Mouse (Mus musculus): Measurements from ENCODE around the gene Ergic1. TPM values are rescaled to one million over a fixed set of nuclear protein-coding genes. Genes with fewer than 3 reads are reported as not detected.

Ergic1 gene
- polyA plus RNA-seq, 1 experiment from 2014 or later, result 118 TPM

GRCm38 (mm10) chr17:26527291-26527690, 34.0 kb upstream of the Ergic1 start:
- Histone ChIP-seq H3K4me1 (peaks cover 27% of the 10 kb centered on the region), H3K9me3 (replicated peaks) (no peaks in the 10 kb centered on the region), H3K27me3 (no peaks in the 10 kb centered on the region), H3K4me2 (replicated peaks) (no peak overlapping the region), H3K27ac (replicated peaks) (no peak overlapping the region), H3K36me3 (no peaks in the 10 kb centered on the region), H3K4me3 (replicated peaks) (no peak overlapping the region), H3K9ac (no peak overlapping the region)
- 94% methylated on average over 9 of the region's 9 CpGs for WGBS
- ATAC-seq (ENCODE audit: insufficient number of reproducible peaks, low FRiP score, low TSS enrichment, low read depth), result no peak

GRCm38 (mm10) chr17:26528751-26529150, 32.5 kb upstream of the Ergic1 start:
- Histone ChIP-seq H3K27ac (replicated peaks) (no peak overlapping the region), H3K9me3 (replicated peaks) (no peaks in the 10 kb centered on the region), H3K27me3 (no peaks in the 10 kb centered on the region), H3K4me1 (peaks cover 28% of the 10 kb centered on the region), H3K4me2 (replicated peaks) (no peak overlapping the region), H3K9ac (no peak overlapping the region), H3K4me3 (replicated peaks) (no peak overlapping the region), H3K36me3 (no peaks in the 10 kb centered on the region)
- 62% methylated on average over 6 of the region's 6 CpGs for WGBS
- no peak for ATAC-seq (ENCODE audit: insufficient number of reproducible peaks, low FRiP score, low TSS enrichment, low read depth)

DNA sequence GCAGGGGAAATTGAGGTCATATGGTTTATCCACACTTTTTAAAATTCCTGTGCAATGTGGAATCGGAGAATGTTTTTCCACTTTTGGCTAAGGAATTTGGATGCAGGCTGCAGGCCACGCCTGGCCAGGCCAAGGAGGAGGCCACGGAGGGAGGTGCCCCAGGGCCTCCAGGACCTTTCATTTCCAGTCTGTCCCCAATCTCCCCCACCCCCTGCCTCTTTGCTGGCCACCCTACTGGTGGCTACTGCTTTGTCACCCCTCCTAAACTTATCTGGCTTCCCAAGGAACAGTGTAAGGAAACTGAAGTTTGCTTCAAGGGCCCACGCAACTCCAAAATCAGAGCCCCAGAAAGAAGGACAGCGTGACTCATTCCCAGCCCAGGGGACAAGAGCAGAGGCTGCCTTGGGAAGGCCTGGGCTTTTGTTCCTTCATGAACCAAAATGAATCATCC, 31.5 kb upstream of the Ergic1 start:
- H3K4me2 ChIP-seq (replicated peaks), result no peak overlapping the region
- H3K27me3 ChIP-seq, result no peaks in the 10 kb centered on the region
- no peak for ATAC-seq (ENCODE audit: insufficient number of reproducible peaks, low FRiP score, low TSS enrichment, low read depth)
- H3K36me3 ChIP-seq, result no peaks in the 10 kb centered on the region
- H3K4me3 ChIP-seq (replicated peaks), result no peak overlapping the region
- H3K4me1 ChIP-seq, result peaks cover 34% of the 10 kb centered on the region
- WGBS, result 52% methylated on average over 5 of the region's 5 CpGs
- peak overlapping the region; percentile 66 for H3K27ac ChIP-seq (replicated peaks)
- H3K9ac ChIP-seq, result no peak overlapping the region
- no peaks in the 10 kb centered on the region for H3K9me3 ChIP-seq (replicated peaks)

DNA sequence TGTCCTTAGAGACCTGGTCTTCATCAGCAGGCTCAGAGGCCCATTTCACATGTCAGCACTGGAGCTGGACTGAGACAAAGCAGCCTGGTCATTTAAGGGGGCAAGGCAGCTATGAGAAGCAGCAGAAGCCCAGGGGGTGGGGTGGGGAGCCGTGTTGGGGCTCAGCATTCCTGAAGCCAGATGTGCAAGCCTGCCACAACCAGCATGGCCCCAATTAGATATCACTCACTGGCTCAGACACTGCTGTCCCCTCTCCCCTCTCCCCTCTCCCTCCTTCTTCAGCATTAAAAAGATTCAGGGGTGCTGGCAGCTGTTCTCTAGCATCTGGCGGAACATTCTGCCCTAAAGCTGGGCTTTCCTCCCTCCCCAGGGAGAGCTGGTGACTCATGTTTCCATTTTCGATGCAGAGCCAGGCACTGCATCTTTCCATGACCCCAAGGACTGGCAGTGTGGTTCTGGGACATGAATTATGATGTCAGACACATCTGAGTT, 30.7 kb upstream of the Ergic1 start:
- Histone ChIP-seq H3K4me3 (replicated peaks) (no peak overlapping the region), H3K27me3 (no peaks in the 10 kb centered on the region), H3K9ac (no peak overlapping the region), H3K9me3 (replicated peaks) (no peaks in the 10 kb centered on the region), H3K36me3 (no peaks in the 10 kb centered on the region), H3K27ac (replicated peaks) (peak overlapping the region; percentile 66), H3K4me2 (replicated peaks) (no peak overlapping the region), H3K4me1 (peaks cover 31% of the 10 kb centered on the region)
- ATAC-seq (ENCODE audit: insufficient number of reproducible peaks, low FRiP score, low TSS enrichment, low read depth), result peak; percentile 40; the same call in 1 of the 2 replicates
- WGBS, result 11% methylated on average over 3 of the region's 3 CpGs

- peaks cover 31% of the 10 kb centered on the region for H3K4me1 ChIP-seq
- no peaks in the 10 kb centered on the region for H3K27me3 ChIP-seq
- WGBS, result 90% methylated on average over 7 of the region's 7 CpGs
- H3K9me3 ChIP-seq (replicated peaks), result no peaks in the 10 kb centered on the region
- no peak for ATAC-seq (ENCODE audit: insufficient number of reproducible peaks, low FRiP score, low TSS enrichment, low read depth)
- H3K27ac ChIP-seq (replicated peaks), result no peak overlapping the region
- H3K9ac ChIP-seq, result no peak overlapping the region
- no peak overlapping the region for H3K4me3 ChIP-seq (replicated peaks)
- no peak overlapping the region for H3K4me2 ChIP-seq (replicated peaks)
- no peaks in the 10 kb centered on the region for H3K36me3 ChIP-seq
Observed at GRCm38 (mm10) chr17:26531395-26532027, 29.8 kb upstream of the Ergic1 start.

DNA sequence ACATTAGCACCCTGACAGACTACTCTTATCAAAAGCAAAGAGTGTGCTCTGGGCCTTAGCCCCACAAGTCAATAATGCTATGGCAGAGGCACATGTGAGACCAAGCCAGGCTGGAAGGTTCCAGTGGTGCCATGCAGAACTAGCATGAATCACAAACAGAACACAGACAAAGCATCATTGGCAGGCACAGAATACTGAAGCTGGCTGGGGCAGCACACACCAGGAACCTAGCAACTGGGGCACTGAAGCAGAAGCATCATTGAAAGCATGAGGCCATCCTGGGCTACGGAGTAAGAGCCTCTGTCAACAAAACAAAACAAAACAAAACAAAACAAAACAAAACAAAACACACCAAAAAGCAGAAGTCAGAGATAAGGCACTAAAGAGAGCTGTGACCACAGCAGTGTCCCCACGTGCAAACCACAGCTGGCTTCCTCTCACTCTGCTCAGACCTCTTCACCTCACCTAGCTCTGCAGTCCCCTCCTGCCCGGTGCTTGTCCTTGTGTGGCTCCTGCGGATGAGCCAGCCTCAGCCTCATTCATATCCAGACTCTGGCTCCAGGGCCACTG, 28.7 kb upstream of the Ergic1 start:
- H3K9ac ChIP-seq, result no peak overlapping the region
- H3K27ac ChIP-seq (replicated peaks), result no peak overlapping the region
- no peak overlapping the region for H3K4me3 ChIP-seq (replicated peaks)
- H3K36me3 ChIP-seq, result no peaks in the 10 kb centered on the region
- no peak for ATAC-seq (ENCODE audit: insufficient number of reproducible peaks, low FRiP score, low TSS enrichment, low read depth)
- no peak overlapping the region for H3K4me2 ChIP-seq (replicated peaks)
- no peaks in the 10 kb centered on the region for H3K27me3 ChIP-seq
- H3K9me3 ChIP-seq (replicated peaks), result no peaks in the 10 kb centered on the region
- peaks cover 31% of the 10 kb centered on the region for H3K4me1 ChIP-seq
- WGBS, result 65% methylated on average over 4 of the region's 4 CpGs

GRCm38 (mm10) chr17:26533871-26534372, 27.4 kb upstream of the Ergic1 start:
- 50% methylated on average over 5 of the region's 5 CpGs for WGBS
- no peak overlapping the region for H3K4me2 ChIP-seq (replicated peaks)
- no peak overlapping the region for H3K27ac ChIP-seq (replicated peaks)
- no peak overlapping the region for H3K4me3 ChIP-seq (replicated peaks)
- H3K9me3 ChIP-seq (replicated peaks), result no peaks in the 10 kb centered on the region
- ATAC-seq (ENCODE audit: insufficient number of reproducible peaks, low FRiP score, low TSS enrichment, low read depth), result no peak
- no peaks in the 10 kb centered on the region for H3K36me3 ChIP-seq
- no peak overlapping the region for H3K9ac ChIP-seq
- no peaks in the 10 kb centered on the region for H3K27me3 ChIP-seq
- peaks cover 28% of the 10 kb centered on the region for H3K4me1 ChIP-seq

DNA sequence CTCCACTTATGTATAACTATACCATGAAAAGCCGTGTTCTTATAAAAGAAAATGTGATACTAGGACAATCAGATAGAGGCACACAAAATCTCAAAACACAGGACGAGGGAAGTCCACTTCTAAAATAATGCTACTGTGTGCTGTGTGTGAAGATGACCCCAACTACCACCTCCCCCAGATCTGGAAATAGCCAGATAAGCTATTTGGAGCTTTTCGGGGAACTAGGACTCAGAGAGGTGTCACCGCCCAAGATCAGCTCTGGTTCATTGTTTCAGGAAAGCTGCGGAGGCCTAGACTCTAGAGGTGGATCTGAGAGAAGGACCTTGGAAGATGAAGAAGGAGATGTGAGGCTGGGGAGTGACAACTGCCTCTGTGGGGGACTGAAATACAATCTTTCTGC, 26.6 kb upstream of the Ergic1 start:
- H3K4me1 ChIP-seq, result peaks cover 20% of the 10 kb centered on the region
- ATAC-seq (ENCODE audit: insufficient number of reproducible peaks, low FRiP score, low TSS enrichment, low read depth), result no peak

DNA sequence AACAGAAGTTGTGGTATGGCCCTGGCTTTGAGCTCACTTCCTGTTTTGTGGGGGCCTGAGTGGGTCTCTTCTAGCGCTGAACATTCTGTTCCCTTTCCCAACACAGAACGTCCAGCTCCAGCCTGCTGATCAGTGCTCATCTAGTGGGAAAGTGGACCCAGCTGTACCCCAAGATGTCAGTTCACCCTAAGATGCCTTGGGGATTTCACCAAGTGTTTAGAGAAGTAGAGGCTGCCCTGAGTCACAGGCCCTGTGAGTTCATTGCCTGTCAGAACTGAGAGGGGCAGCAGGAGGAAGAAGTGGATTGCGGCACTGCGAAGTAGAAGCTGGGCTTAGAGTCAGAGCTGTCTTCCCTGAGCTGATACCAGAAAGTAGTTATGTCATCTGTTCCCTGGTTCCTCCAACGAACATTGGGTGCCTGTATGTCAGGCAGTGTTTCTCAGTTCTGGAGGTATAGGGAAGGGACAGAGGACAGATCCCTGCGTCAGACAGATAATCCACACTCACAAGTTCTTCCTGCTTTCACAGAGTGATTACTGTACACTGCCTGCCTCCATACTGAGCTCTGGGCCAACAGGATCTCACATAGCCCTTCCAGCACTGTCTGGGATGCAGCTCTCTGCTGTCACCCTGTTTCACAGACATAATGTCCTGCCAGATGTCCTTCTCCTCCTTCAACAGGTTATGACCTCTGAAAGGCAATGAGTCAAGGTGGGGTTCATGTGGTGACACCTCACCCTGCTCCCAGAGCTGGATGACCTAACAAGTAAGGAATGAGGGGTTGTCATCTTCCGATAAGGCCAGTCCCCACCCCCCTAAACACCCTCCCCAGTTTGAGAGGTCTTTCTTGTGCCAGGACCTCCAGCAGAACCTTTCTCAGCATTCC, 25.8 kb upstream of the Ergic1 start:
- Histone ChIP-seq H3K27ac (replicated peaks) (no peak overlapping the region), H3K27me3 (no peaks in the 10 kb centered on the region), H3K4me2 (replicated peaks) (no peak overlapping the region), H3K4me3 (replicated peaks) (no peak overlapping the region), H3K4me1 (peaks cover 12% of the 10 kb centered on the region), H3K9ac (no peak overlapping the region), H3K9me3 (replicated peaks) (no peaks in the 10 kb centered on the region), H3K36me3 (no peaks in the 10 kb centered on the region)
- WGBS, result 77% methylated on average over 7 of the region's 7 CpGs
- no peak for ATAC-seq (ENCODE audit: insufficient number of reproducible peaks, low FRiP score, low TSS enrichment, low read depth)

More for the DNA sequence above, 26.6 kb upstream of the Ergic1 start:
- no peak overlapping the region for H3K4me3 ChIP-seq (replicated peaks)
- 87% methylated on average over 5 of the region's 5 CpGs for WGBS
- H3K27me3 ChIP-seq, result no peaks in the 10 kb centered on the region
- H3K36me3 ChIP-seq, result no peaks in the 10 kb centered on the region
- H3K27ac ChIP-seq (replicated peaks), result no peak overlapping the region
- no peak overlapping the region for H3K4me2 ChIP-seq (replicated peaks)
- no peaks in the 10 kb centered on the region for H3K9me3 ChIP-seq (replicated peaks)
- no peak overlapping the region for H3K9ac ChIP-seq

GRCm38 (mm10) chr17:26537722-26538471, 23.4 kb upstream of the Ergic1 start:
- Histone ChIP-seq H3K4me2 (replicated peaks) (no peak overlapping the region), H3K4me3 (replicated peaks) (no peak overlapping the region), H3K9me3 (replicated peaks) (no peaks in the 10 kb centered on the region), H3K36me3 (no peaks in the 10 kb centered on the region), H3K27ac (replicated peaks) (no peak overlapping the region), H3K9ac (no peak overlapping the region), H3K27me3 (no peaks in the 10 kb centered on the region), H3K4me1 (peaks cover 8% of the 10 kb centered on the region)
- WGBS, result 30% methylated on average over 6 of the region's 6 CpGs
- no peak for ATAC-seq (ENCODE audit: insufficient number of reproducible peaks, low FRiP score, low TSS enrichment, low read depth)

Data from embryonic facial prominence, embryonic 15.5 days (tissue).